Mouse (Mus musculus) lung, postnatal 25 days (tissue): ENCODE results near the gene Cog4.
A peak's percentile ranks its signal among the peaks of the same experiment; 100 is the strongest.

Experiments
- DNase-seq: peaks from one replicate; pipeline ENCODE4 v3.0.0; 2022; ENCODE audit warnings: low spot score

The Cog4 gene

DNA sequence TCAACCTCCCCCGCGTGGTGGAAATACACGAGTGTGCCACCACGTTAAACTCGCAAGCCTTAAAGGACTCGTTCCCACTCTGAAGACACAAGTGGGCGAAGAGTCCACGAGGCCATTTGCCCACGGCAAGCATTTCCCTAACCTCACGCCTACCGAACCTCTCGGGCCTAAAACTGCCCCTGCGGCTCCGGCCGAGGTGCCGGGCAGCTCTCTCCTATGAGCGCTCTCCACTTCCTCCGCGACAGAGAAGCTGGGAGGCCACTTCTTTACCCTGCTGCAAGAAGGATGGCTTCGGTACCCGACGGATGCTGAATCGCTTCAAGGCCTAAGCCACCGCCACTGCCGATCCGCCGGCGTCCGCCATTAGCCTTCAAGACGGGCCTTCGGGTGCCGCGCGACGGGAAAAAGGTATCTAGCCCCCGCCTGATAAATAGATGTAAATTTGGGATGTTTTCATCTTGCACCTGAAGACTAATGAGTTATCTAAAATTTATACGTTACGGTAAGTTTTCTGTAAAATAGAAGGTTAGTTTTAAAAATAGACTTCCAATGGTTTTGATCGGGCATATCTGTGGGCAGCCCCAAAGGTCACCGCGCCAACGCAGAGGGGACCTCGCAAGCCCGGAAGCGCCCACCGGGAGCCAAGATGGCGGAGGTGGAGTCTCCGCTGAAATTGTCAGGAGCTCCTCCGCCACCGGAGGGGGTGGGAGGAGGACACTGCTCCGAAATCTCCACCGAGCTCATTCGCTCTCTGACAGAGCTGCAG lies at the start of gene Cog4, which contains the start of gene Sf3b3:
Gene Cog4, plus strand, starts transcription at position 196 of the 766 bp plus-strand sequence.
Gene Sf3b3, minus strand, starts transcription at position 383 of the 766 bp plus-strand sequence.
- peak; percentile 84 for DNase-seq

GRCm38 (mm10) chr8:110797086-110797485 lies 49.3 kb upstream of the Cog4 start:
- no peak for DNase-seq

- no peak for DNase-seq
Observed at GRCm38 (mm10) chr8:110802988-110803387, 43.4 kb upstream of the Cog4 start.

- DNase-seq: no peak
Observed at GRCm38 (mm10) chr8:110803856-110804255, 42.5 kb upstream of the Cog4 start.

DNA sequence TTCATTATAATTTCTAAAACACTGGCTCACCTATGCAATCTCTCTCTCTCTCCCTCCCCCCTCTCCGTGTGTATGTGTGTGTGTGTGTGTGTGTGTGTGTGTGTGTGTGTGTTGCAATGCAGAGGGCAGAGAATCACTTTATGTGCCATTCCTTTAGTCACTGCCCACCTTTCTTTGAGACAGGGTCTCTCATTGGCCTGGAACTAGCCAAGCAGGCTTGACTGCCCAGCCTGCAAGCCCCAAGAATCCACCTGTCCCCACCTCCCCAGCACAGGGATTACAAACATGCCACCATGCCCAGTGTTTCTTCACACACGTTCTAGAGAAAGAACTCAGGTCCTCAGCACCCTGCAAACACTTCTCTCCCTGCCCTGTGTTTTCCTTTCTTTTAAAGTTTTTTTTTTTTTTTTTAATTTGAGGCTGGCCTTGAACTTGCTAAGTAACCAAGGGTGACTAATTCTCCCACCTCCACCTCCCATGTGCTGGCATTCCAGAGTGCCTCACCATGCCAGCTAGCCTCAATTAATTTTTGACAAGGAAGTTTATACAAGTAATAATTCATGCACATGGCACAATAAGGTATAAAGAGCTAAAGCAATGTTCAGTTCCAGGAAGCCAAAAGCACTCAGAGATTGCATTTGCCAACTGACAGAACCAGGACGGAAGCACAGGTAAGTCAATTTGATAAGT lies 41.4 kb upstream of the Cog4 start:
- DNase-seq: peak; percentile 60

DNA sequence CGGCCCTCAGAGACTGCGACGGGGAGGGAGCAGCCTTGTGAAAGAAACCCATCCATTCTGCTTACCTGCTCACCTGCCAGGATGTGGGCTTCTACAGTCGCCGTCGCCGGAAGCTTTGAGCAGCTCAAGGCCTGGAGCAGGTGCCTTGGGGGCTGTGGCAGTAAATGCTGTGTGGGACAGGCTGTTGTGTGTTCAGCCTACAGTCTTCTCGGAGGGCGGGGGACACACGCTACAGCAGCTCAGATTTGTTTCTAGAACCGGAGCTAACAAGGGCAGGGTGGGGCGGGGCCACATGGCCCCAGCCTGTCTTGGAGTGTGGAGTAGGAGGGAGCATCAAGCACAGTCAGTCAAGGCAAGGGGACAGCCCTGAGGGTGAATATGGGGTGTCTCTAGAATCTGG lies 40.7 kb upstream of the Cog4 start, which contains the start of gene Il34:
Gene Il34, minus strand, starts transcription at position 256 of the 400 bp plus-strand sequence.
- DNase-seq: no peak

DNA sequence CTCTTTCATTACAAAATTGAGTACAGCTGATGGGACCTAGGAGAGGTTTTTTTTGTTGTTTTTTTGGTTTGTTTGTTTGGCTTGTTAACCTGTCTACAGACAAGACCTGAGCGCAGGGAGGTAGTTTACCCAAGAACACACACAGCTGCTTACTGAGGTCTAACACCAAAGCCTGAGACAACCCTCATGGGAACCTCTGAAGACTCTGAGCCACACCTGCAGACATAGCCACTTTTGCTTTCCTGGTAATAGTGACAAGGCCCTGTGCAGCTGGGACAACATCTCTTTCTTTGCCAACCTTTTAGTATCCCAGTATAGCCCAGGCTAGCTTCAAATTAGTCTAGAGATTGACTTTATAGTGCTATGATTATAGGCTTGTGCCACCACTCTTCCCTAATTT lies 40.3 kb upstream of the Cog4 start:
- no peak for DNase-seq

DNA sequence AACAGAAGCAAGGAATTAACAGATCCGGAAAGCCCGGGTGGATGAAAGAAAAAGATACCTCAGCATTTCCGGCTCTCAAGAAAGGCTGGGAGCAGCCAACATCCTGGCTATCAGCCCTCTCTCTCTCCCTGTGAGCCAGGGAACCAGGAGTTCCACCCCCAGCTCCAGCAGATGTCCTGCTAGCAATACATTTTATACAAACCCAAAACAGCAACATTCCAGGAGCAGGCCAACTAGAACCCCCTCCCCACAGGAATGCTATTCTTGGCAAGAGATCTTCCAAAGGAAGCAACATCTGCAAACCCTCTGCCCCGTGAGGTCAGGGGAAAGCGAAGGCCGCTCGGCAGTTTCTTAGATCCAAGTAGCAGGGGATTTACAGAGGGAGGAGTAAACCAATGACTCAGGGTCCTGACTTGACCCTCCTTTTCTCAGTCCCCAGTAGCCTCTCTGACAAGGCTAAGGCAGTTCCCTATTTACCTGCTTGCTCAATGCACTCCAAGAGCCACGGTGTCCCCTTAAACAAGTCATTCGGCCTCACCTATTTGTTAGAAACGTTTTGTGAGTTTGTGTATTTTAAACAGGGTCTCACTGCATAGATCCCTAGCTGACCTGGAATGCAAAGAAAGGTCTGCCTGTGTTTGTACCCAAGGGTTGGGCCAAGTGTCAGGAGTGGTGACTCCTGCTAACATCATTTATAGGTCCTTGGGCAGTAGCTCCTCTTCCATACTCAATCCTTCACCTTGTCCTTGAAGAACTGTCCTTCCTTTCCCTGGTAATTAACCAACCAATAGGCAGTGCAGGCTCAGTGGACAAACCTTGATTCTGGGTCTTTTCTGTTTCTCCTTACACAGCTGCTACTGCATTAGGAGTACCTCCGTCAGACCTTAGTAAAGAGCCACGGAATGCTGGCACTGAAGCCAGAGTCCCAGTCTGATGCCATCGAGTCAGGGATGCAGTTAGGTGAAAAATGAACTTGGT lies 37.6 kb upstream of the Cog4 start:
- peak; percentile 42 for DNase-seq

DNA sequence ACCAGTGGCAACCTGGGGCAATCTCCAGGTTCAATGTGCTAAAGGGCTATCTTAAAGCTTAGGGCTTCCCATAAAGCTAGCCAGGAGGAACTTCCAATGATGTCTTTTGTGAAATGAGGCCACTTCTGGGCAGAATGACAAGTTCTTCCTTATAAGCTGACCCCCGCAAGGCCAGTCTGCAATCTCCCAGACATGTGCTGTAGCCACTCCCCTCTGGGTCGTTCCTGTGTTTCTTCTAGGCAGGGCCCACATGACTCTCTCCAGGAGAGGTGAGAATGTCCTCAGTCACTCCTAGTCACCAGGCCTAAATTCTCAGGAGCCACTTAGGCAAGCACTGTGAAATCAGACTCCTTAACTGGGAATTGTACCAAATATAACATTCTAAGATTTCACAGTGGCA lies 36.6 kb upstream of the Cog4 start:
- DNase-seq: peak; percentile 65

- no peak for DNase-seq
Observed at GRCm38 (mm10) chr8:110810481-110811065, 35.8 kb upstream of the Cog4 start.

GRCm38 (mm10) chr8:110811116-110811515 lies 35.3 kb upstream of the Cog4 start:
- no peak for DNase-seq

DNA sequence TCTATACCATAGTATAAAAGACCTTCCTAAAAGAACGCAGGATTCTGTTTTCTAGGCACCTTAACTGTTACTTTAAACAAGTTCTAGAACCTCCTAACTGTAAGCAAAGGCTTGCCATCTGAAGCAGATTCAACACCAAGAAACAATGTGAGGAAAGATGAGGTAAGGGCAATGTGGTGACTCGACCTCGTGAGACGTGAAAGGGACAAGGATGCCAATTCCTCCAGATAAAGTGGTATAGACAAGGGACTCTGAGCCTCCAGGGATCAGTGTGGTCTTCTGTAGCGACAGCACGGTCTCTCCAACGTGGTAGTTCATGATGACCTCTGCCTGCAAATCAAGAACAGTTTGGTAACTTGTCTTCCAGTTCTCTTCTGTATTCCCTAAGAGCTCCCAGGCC lies 34.6 kb upstream of the Cog4 start:
- DNase-seq: no peak

DNA sequence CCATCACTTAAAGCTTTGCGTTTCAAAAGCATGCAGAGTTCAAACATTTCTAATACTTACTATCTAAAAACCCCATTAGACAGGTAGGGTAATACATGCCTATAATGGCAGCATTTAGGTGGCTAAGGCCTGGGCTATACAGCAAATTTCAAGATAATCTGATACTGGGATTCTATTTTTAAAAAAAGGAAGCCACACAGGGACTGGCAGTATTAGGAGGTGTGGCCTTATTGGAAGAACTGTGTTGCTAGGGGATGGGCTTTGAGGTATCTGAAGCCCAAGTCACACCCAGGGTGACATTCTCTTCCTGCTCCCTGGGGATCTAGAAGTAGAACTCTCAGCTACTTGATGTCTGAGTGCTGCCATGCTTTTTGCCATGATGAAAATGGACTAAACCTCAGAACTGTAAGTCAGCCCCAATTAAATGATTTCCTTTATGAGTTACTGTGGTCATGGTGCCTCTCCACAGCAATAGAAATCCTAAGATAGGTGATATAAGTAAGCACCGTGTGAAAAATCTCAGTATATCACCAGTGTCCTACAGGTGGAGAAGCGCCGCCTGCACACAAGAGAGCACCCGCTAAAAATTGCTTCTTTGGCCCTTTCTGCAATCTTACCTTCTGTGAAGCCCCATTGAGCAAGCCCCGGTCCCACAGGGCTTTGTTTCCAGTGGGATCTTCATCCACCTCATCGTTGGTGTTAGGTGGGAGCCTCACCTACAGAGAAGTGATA lies 33.9 kb upstream of the Cog4 start:
- DNase-seq: no peak

DNA sequence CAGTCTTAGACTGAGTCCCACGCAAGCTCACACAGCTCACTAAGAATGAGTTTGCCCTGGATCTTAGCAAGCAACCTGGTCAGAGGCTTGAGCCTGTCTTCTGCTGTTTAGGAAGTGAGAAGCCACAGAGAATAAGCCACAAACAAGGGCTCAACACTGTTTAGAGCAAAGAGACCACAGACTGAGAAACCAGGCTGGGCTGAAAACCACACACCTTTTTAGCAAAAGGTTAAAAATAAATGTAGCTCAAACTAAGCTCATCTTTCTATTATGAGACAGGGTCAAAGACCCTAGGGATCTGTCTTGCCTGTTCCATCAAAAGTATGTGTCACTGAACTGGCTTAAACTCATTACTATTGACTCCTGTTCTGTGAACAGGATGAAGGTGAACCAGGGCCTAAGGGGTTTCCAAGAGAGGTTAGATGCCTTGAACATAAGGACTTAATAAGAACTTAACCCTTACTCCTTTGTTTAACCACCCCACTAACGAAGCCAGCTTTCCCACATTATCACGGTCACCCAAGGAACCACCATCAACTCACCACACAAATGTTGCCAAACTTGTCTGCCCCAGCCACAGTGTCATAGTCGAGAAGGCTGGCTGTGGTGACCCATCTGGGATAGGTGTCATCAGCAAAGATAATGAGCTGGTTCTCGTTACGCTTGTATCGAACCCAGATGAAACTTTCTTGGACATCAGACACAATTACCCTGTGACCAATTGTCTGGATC lies 33.2 kb upstream of the Cog4 start:
- DNase-seq: no peak

GRCm38 (mm10) chr8:110815308-110815707 lies 31.1 kb upstream of the Cog4 start:
- no peak for DNase-seq

DNA sequence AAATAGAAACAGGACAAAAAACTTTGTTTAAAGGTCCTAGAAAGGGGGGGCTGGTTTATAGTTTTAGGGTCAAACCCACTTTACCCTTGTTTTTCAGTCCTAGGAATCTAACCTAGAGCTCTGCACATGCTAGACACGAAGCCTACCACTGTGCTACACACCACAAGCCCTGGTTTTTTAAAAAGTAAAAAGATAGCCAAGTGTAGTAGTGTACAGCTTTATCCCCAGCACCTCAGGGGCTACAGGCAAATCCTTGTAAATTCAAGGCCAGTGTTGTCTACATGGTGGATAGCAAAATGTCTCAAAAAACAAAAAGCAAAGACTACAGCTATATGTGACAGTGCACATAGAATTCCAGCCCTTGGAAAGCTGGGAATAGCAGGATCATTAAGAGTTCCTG lies 29.4 kb upstream of the Cog4 start:
- no peak for DNase-seq

DNA sequence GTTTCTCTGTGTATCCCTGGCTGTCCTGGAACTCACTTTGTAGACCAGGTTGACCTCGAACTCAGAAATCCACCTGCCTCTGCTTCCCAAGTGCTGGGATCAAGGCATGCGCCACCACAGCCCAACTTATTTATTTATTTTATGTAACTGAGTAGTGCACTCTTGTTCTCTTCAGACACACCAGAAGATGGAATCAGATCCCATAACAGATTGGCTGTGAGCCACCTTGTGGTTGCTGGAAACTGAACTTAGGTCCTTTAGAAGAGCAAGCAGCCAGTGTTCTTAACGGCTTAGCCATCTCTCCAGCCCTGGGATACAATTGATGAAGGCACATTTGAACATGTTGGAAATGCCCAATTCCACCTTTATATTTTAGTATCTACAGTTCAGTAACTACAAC lies 27.8 kb upstream of the Cog4 start:
- DNase-seq: no peak

- peak; percentile 8 for DNase-seq
Observed at GRCm38 (mm10) chr8:110820257-110820656, 26.1 kb upstream of the Cog4 start.

DNA sequence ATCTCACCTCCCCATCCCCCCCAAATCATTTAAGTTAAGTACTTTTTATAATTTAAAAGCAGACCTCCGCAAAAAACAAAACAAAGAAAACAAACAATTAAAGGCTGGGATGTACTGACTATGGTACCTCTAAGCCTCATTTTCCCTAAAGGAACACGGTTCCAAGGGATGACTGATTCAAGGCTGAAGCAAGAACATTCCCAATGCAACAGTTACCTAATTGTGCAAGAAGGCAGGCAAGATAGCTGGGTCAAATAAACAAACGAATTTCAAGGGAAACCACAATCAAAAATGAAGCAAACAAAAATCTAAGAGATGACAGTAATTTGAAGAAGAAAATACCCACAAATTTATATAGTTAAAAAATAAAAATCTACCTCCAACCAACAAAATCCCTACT lies 24.4 kb upstream of the Cog4 start:
- no peak for DNase-seq

DNA sequence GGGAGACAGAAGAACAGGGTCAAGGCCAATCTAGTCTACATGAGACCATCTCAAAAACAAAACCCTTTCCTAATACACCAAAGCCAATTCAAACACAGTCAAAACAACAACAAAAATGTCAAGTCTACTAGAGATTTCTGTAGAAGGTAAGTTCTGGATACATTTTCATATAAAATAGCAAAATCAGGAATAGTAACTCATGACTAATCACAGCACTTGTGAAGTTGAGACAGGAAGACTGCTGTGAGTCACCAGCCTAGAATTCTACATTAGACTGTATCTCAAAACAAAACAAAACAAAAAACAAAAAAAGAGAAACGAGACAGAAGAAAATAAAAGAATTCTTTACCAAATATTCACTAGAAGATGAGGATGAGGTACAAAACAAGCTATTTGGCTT lies 21.5 kb upstream of the Cog4 start:
- no peak for DNase-seq
